Mouse (Mus musculus): ENCODE data around the gene Tnfaip8l2. TPM values are rescaled to one million over a fixed set of nuclear protein-coding genes. Genes with fewer than 3 reads are reported as not detected.

Tnfaip8l2 gene
- polyA plus RNA-seq, 1 experiment from 2014 or later: 0.91 TPM

GRCm38 (mm10) chr3:95159987-95160963 lies 18.1 kb upstream of the Tnfaip8l2 start, which contains the start of gene Sema6c:
Sema6c (plus strand) TSS chr3:95160457.
- H3K9me3 ChIP-seq (replicated peaks): no peaks in the 10 kb centered on the region
- H3K9ac ChIP-seq: peak within 1 kb of the TSS; percentile 87
- H3K36me3 ChIP-seq: no peaks in the 10 kb centered on the region
- peak within 1 kb of the TSS; percentile 9; the same call in 1 of the 2 replicates for H3K27ac ChIP-seq (ENCODE audit: poor library complexity, severe bottlenecking)
- under 1% methylated on average over 65 of the region's 66 CpGs for WGBS
- ATAC-seq (ENCODE audit: insufficient number of reproducible peaks, low FRiP score): peak; percentile 94
- H3K4me1 ChIP-seq (replicated peaks): peaks cover 45% of the 10 kb centered on the region
- peak within 1 kb of the TSS; percentile 62 for H3K4me3 ChIP-seq
- H3K27me3 ChIP-seq (replicated peaks): peaks cover 13% of the 10 kb centered on the region; the same call in 1 of the 2 replicates
- peak within 1 kb of the TSS; percentile 98 for H3K4me2 ChIP-seq

GRCm38 (mm10) chr3:95159511-95159986 lies 17.4 kb upstream of the Tnfaip8l2 start:
- H3K36me3 ChIP-seq: no peaks in the 10 kb centered on the region
- peak overlapping the region; percentile 62 for H3K4me3 ChIP-seq
- H3K27me3 ChIP-seq (replicated peaks): peaks cover 13% of the 10 kb centered on the region; the same call in 1 of the 2 replicates
- H3K9ac ChIP-seq: peak overlapping the region; percentile 64
- no peak overlapping the region for H3K27ac ChIP-seq (ENCODE audit: poor library complexity, severe bottlenecking)
- H3K9me3 ChIP-seq (replicated peaks): no peaks in the 10 kb centered on the region
- 16% methylated on average over 8 of the region's 8 CpGs for WGBS
- peak overlapping the region; percentile 98 for H3K4me2 ChIP-seq
- no peak for ATAC-seq (ENCODE audit: insufficient number of reproducible peaks, low FRiP score)
- H3K4me1 ChIP-seq (replicated peaks): peaks cover 40% of the 10 kb centered on the region

- H3K4me1 ChIP-seq (replicated peaks): no peaks in the 10 kb centered on the region
- no peak overlapping the region for H3K4me3 ChIP-seq
- H3K27me3 ChIP-seq (replicated peaks): no peaks in the 10 kb centered on the region
- no peak overlapping the region for H3K9ac ChIP-seq
- no peak for ATAC-seq (ENCODE audit: insufficient number of reproducible peaks, low FRiP score)
- no peak overlapping the region for H3K27ac ChIP-seq (ENCODE audit: poor library complexity, severe bottlenecking)
- no peaks in the 10 kb centered on the region for H3K9me3 ChIP-seq (replicated peaks)
- 49% methylated on average over 4 of the region's 4 CpGs for WGBS
- H3K36me3 ChIP-seq: no peaks in the 10 kb centered on the region
- no peak overlapping the region for H3K4me2 ChIP-seq
Measured at GRCm38 (mm10) chr3:95153874-95154273, 11.7 kb upstream of the Tnfaip8l2 start.

GRCm38 (mm10) chr3:95147924-95148323 lies 5.8 kb upstream of the Tnfaip8l2 start:
- ATAC-seq (ENCODE audit: insufficient number of reproducible peaks, low FRiP score): no peak
- Histone ChIP-seq H3K4me3 (no peak overlapping the region), H3K4me1 (replicated peaks) (no peaks in the 10 kb centered on the region), H3K36me3 (no peaks in the 10 kb centered on the region), H3K4me2 (no peak overlapping the region), H3K27me3 (replicated peaks) (no peaks in the 10 kb centered on the region), H3K9me3 (replicated peaks) (no peaks in the 10 kb centered on the region), H3K27ac (ENCODE audit: poor library complexity, severe bottlenecking) (no peak overlapping the region), H3K9ac (no peak overlapping the region)
- WGBS: 61% methylated on average over 3 of the region's 3 CpGs

- H3K4me2 ChIP-seq: no peak overlapping the region
- no peak overlapping the region for H3K4me3 ChIP-seq
- H3K27me3 ChIP-seq (replicated peaks): no peaks in the 10 kb centered on the region
- H3K9me3 ChIP-seq (replicated peaks): no peaks in the 10 kb centered on the region; the same call in 1 of the 2 replicates
- WGBS: 8% methylated on average over 5 of the region's 5 CpGs
- H3K4me1 ChIP-seq (replicated peaks): no peaks in the 10 kb centered on the region
- no peak overlapping the region for H3K27ac ChIP-seq (ENCODE audit: poor library complexity, severe bottlenecking)
- H3K9ac ChIP-seq: no peak overlapping the region
- 0 out of 2 replicates have a peak, but pooled peaks have one; percentile 29 for ATAC-seq (ENCODE audit: insufficient number of reproducible peaks, low FRiP score)
- H3K36me3 ChIP-seq: 0 out of 2 replicates have a peak, but pooled peaks cover 8% of the 10 kb centered on the region
Measured at GRCm38 (mm10) chr3:95142617-95143011, 454 bp upstream of the Tnfaip8l2 start.

- no peak for ATAC-seq (ENCODE audit: insufficient number of reproducible peaks, low FRiP score)
- 91% methylated on average over 9 of the region's 9 CpGs for WGBS
- Histone ChIP-seq H3K4me3 (no peak overlapping the region), H3K27me3 (replicated peaks) (no peaks in the 10 kb centered on the region), H3K36me3 (0 out of 2 replicates have a peak, but pooled peaks cover 8% of the 10 kb centered on the region), H3K4me1 (replicated peaks) (no peaks in the 10 kb centered on the region), H3K4me2 (no peak overlapping the region), H3K9me3 (replicated peaks) (no peaks in the 10 kb centered on the region; the same call in 1 of the 2 replicates), H3K9ac (no peak overlapping the region), H3K27ac (ENCODE audit: poor library complexity, severe bottlenecking) (no peak overlapping the region)
Measured at GRCm38 (mm10) chr3:95141474-95141873, 686 bp downstream of the Tnfaip8l2 start.

GRCm38 (mm10) chr3:95140795-95141194 lies 1.4 kb downstream of the Tnfaip8l2 start:
- Histone ChIP-seq H3K36me3 (0 out of 2 replicates have a peak, but pooled peaks cover 8% of the 10 kb centered on the region), H3K4me1 (replicated peaks) (peaks cover 3% of the 10 kb centered on the region), H3K9me3 (replicated peaks) (no peaks in the 10 kb centered on the region; the same call in 1 of the 2 replicates), H3K9ac (no peak overlapping the region), H3K27ac (ENCODE audit: poor library complexity, severe bottlenecking) (no peak overlapping the region), H3K4me3 (no peak overlapping the region), H3K4me2 (peak overlapping the region; percentile 42; the same call in 1 of the 2 replicates), H3K27me3 (replicated peaks) (no peaks in the 10 kb centered on the region)
- WGBS: 80% methylated on average over 6 of the region's 6 CpGs
- no peak for ATAC-seq (ENCODE audit: insufficient number of reproducible peaks, low FRiP score)

- no peak for ATAC-seq (ENCODE audit: insufficient number of reproducible peaks, low FRiP score)
- no peak overlapping the region; the same call in 1 of the 2 replicates for H3K9ac ChIP-seq
- no peak overlapping the region for H3K4me3 ChIP-seq
- H3K4me1 ChIP-seq (replicated peaks): peaks cover 9% of the 10 kb centered on the region
- H3K4me2 ChIP-seq: peak overlapping the region; percentile 42
- H3K27ac ChIP-seq (ENCODE audit: poor library complexity, severe bottlenecking): no peak overlapping the region
- H3K27me3 ChIP-seq (replicated peaks): no peaks in the 10 kb centered on the region
- no peaks in the 10 kb centered on the region; the same call in 1 of the 2 replicates for H3K9me3 ChIP-seq (replicated peaks)
- 43% methylated on average over 18 of the region's 18 CpGs for WGBS
- H3K36me3 ChIP-seq: 0 out of 2 replicates have a peak, but pooled peaks cover 8% of the 10 kb centered on the region
Measured at GRCm38 (mm10) chr3:95140289-95140595, 1.9 kb downstream of the Tnfaip8l2 start.

- peak overlapping the region; percentile 42 for H3K4me2 ChIP-seq
- no peak overlapping the region for H3K27ac ChIP-seq (ENCODE audit: poor library complexity, severe bottlenecking)
- H3K9me3 ChIP-seq (replicated peaks): no peaks in the 10 kb centered on the region; the same call in 1 of the 2 replicates
- H3K4me3 ChIP-seq: no peak overlapping the region
- no peaks in the 10 kb centered on the region for H3K27me3 ChIP-seq (replicated peaks)
- H3K36me3 ChIP-seq: 0 out of 2 replicates have a peak, but pooled peaks cover 8% of the 10 kb centered on the region
- WGBS: 56% methylated on average over 25 of the region's 25 CpGs
- no peak for ATAC-seq (ENCODE audit: insufficient number of reproducible peaks, low FRiP score)
- no peak overlapping the region; the same call in 1 of the 2 replicates for H3K9ac ChIP-seq
- peaks cover 14% of the 10 kb centered on the region for H3K4me1 ChIP-seq (replicated peaks)
Measured at GRCm38 (mm10) chr3:95139586-95140288, 2.4 kb downstream of the Tnfaip8l2 start.

GRCm38 (mm10) chr3:95136336-95136735 lies 5.8 kb downstream of the Tnfaip8l2 start:
- 85% methylated on average over 3 of the region's 3 CpGs for WGBS
- H3K9me3 ChIP-seq (replicated peaks): no peaks in the 10 kb centered on the region; the same call in 1 of the 2 replicates
- no peaks in the 10 kb centered on the region for H3K27me3 ChIP-seq (replicated peaks)

More at GRCm38 (mm10) chr3:95136336-95136735, 5.8 kb downstream of the Tnfaip8l2 start:
- peaks cover 19% of the 10 kb centered on the region for H3K4me1 ChIP-seq (replicated peaks)
- no peak overlapping the region for H3K9ac ChIP-seq
- H3K4me2 ChIP-seq: no peak overlapping the region
- H3K27ac ChIP-seq (ENCODE audit: poor library complexity, severe bottlenecking): no peak overlapping the region
- H3K36me3 ChIP-seq: peaks cover 16% of the 10 kb centered on the region
- H3K4me3 ChIP-seq: no peak overlapping the region
- ATAC-seq (ENCODE audit: insufficient number of reproducible peaks, low FRiP score): no peak

All from heart, embryonic 12.5 days (tissue).